Mouse (Mus musculus): ENCODE results near the gene Slc22a6. TPM values are rescaled to one million over a fixed set of nuclear protein-coding genes. Genes with fewer than 3 reads are reported as not detected.

The Slc22a6 gene
- polyA plus RNA-seq, 1 experiment from 2014 or later = not detected

DNA sequence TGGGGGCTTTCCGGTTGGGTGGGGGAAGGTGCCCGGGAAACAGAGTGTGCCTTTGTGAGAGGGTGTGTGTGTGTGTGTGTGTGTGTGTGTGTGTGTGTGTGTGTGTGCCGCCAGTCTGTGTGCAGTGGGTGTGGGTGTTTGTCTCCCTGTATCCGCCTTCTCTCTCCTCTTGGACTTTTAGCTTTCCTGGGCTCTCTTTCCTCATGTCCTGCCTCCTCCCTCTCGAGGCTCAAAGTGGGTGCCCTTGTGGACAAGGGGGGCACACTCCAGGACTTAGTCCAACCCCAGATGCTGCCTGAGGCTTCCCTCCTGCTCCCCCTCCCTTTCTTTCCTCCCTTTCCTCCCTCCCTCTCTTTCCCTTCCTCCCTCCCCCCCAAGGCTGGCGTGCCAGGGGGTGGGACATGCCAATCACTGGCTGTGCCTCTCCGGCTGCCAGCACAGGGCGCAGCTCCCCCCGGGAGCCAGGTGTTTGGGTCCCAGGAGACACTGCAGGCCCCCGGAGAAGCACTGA, 46.1 kb downstream of the Slc22a6 start:
- Histone ChIP-seq H3K36me3 (ENCODE audit: control insufficient read depth, insufficient read depth, low read length) (no peaks in the 10 kb centered on the region), H3K27ac (replicated peaks in 1 of 2; ENCODE audit: control insufficient read depth in 1 of 2, insufficient read depth in 1 of 2, low read depth in 2 of 2, low read length in 2 of 2) (no peak overlapping the region), H3K27me3 (ENCODE audit: control insufficient read depth, insufficient read depth, low read length) (peaks cover 20% of the 10 kb centered on the region), H3K9me3 (ENCODE audit: control insufficient read depth, low read length) (no peaks in the 10 kb centered on the region), H3K9ac (ENCODE audit: low read length) (no peak overlapping the region), H3K4me3 (ENCODE audit: control insufficient read depth in 1 of 2, insufficient read depth in 1 of 2, low read depth in 1 of 2, low read length in 2 of 2) (no peak overlapping the region), H3K4me1 (ENCODE audit: control insufficient read depth in 2 of 2, insufficient read depth in 2 of 2, low read length in 2 of 2) (peaks cover 2 to 8% of the 10 kb centered on the region in 2 experiments), H3K4me2 (ENCODE audit: low read length) (no peak overlapping the region)
- no peak for ATAC-seq (ENCODE audit: insufficient number of reproducible peaks, insufficient read depth, low FRiP score, low read depth)
- 40% methylated on average over 10 of the region's 10 CpGs for WGBS

DNA sequence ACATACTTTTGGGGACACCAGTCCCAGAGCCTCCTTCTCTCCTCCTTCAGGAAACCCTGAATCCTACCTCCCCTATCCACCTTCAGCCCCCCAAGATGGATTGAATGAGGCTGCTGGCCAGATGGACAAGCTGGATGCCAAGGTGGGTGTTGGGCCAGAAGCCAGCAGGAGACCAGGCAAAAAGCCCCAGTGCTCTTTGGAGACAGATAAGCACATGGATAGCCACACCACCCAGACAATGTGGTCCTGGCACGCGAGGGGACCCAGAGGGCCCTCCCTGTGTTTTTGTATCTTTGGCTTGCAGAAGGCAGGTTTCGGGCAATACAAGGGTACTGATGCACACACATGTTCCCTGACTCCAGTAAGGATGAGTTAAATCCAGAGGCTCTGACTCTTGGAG, 47.0 kb downstream of the Slc22a6 start:
- Histone ChIP-seq H3K27me3 (ENCODE audit: control insufficient read depth, insufficient read depth, low read length) (peaks cover 20% of the 10 kb centered on the region), H3K27ac (replicated peaks in 1 of 2; ENCODE audit: control insufficient read depth in 1 of 2, insufficient read depth in 1 of 2, low read depth in 2 of 2, low read length in 2 of 2) (no peak overlapping the region), H3K36me3 (ENCODE audit: control insufficient read depth, insufficient read depth, low read length) (no peaks in the 10 kb centered on the region), H3K4me3 (ENCODE audit: control insufficient read depth in 1 of 2, insufficient read depth in 1 of 2, low read depth in 1 of 2, low read length in 2 of 2) (no peak overlapping the region), H3K4me1 (ENCODE audit: control insufficient read depth in 2 of 2, insufficient read depth in 2 of 2, low read length in 2 of 2) (peaks cover 2 to 8% of the 10 kb centered on the region in 2 experiments), H3K9ac (ENCODE audit: low read length) (no peak overlapping the region), H3K9me3 (ENCODE audit: control insufficient read depth, low read length) (no peaks in the 10 kb centered on the region), H3K4me2 (ENCODE audit: low read length) (no peak overlapping the region)
- ATAC-seq (ENCODE audit: insufficient number of reproducible peaks, insufficient read depth, low FRiP score, low read depth) = no peak
- WGBS = 85% methylated on average over 3 of the region's 3 CpGs

- 76% methylated on average over 5 of the region's 5 CpGs for WGBS
- Histone ChIP-seq H3K9ac (ENCODE audit: low read length) (no peak overlapping the region), H3K27ac (replicated peaks in 1 of 2; ENCODE audit: control insufficient read depth in 1 of 2, insufficient read depth in 1 of 2, low read depth in 2 of 2, low read length in 2 of 2) (no peak overlapping the region), H3K4me3 (ENCODE audit: control insufficient read depth in 1 of 2, insufficient read depth in 1 of 2, low read depth in 1 of 2, low read length in 2 of 2) (no peak overlapping the region), H3K27me3 (ENCODE audit: control insufficient read depth, insufficient read depth, low read length) (peaks cover 18% of the 10 kb centered on the region), H3K4me1 (ENCODE audit: control insufficient read depth in 2 of 2, insufficient read depth in 2 of 2, low read length in 2 of 2) (peaks cover 2 to 8% of the 10 kb centered on the region in 2 experiments), H3K36me3 (ENCODE audit: control insufficient read depth, insufficient read depth, low read length) (no peaks in the 10 kb centered on the region), H3K9me3 (ENCODE audit: control insufficient read depth, low read length) (no peaks in the 10 kb centered on the region), H3K4me2 (ENCODE audit: low read length) (no peak overlapping the region)
- no peak for ATAC-seq (ENCODE audit: insufficient number of reproducible peaks, insufficient read depth, low FRiP score, low read depth)
These were observed 47.9 kb downstream of the Slc22a6 start for GRCm38 (mm10) chr19:8665746-8666145.

GRCm38 (mm10) chr19:8672859-8673258, 55.0 kb downstream of the Slc22a6 start:
- H3K9me3 ChIP-seq (ENCODE audit: control insufficient read depth, low read length) = no peaks in the 10 kb centered on the region
- H3K4me3 ChIP-seq (ENCODE audit: control insufficient read depth in 1 of 2, insufficient read depth in 1 of 2, low read depth in 1 of 2, low read length in 2 of 2) = no peak overlapping the region
- ATAC-seq (ENCODE audit: insufficient number of reproducible peaks, insufficient read depth, low FRiP score, low read depth) = no peak
- H3K4me2 ChIP-seq (ENCODE audit: low read length) = no peak overlapping the region
- H3K4me1 ChIP-seq (ENCODE audit: control insufficient read depth in 2 of 2, insufficient read depth in 2 of 2, low read length in 2 of 2) = peaks cover 0 to 2% of the 10 kb centered on the region in 2 experiments; a peak in 1 of 4 replicates
- H3K27ac ChIP-seq (replicated peaks in 1 of 2; ENCODE audit: control insufficient read depth in 1 of 2, insufficient read depth in 1 of 2, low read depth in 2 of 2, low read length in 2 of 2) = no peak overlapping the region
- H3K27me3 ChIP-seq (ENCODE audit: control insufficient read depth, insufficient read depth, low read length) = no peaks in the 10 kb centered on the region
- H3K9ac ChIP-seq (ENCODE audit: low read length) = no peak overlapping the region
- WGBS = 79% methylated on average over 3 of the region's 3 CpGs
- H3K36me3 ChIP-seq (ENCODE audit: control insufficient read depth, insufficient read depth, low read length) = no peaks in the 10 kb centered on the region

- H3K27ac ChIP-seq (replicated peaks in 1 of 2; ENCODE audit: control insufficient read depth in 1 of 2, insufficient read depth in 1 of 2, low read depth in 2 of 2, low read length in 2 of 2) = no peak overlapping the region
- peaks cover 0 to 2% of the 10 kb centered on the region in 2 experiments; a peak in 1 of 4 replicates for H3K4me1 ChIP-seq (ENCODE audit: control insufficient read depth in 2 of 2, insufficient read depth in 2 of 2, low read length in 2 of 2)
- H3K9ac ChIP-seq (ENCODE audit: low read length) = no peak overlapping the region
- no peak overlapping the region for H3K4me3 ChIP-seq (ENCODE audit: control insufficient read depth in 1 of 2, insufficient read depth in 1 of 2, low read depth in 1 of 2, low read length in 2 of 2)
- no peaks in the 10 kb centered on the region for H3K27me3 ChIP-seq (ENCODE audit: control insufficient read depth, insufficient read depth, low read length)
- 24% methylated on average over 9 of the region's 9 CpGs for WGBS
- ATAC-seq (ENCODE audit: insufficient number of reproducible peaks, insufficient read depth, low FRiP score, low read depth) = no peak
- no peak overlapping the region for H3K4me2 ChIP-seq (ENCODE audit: low read length)
- no peaks in the 10 kb centered on the region for H3K36me3 ChIP-seq (ENCODE audit: control insufficient read depth, insufficient read depth, low read length)
- H3K9me3 ChIP-seq (ENCODE audit: control insufficient read depth, low read length) = no peaks in the 10 kb centered on the region
These were observed 55.7 kb downstream of the Slc22a6 start for GRCm38 (mm10) chr19:8673336-8674063.

Other genes with a start within 250 kb of the Slc22a6 start
- not detected in 2 replicates for gene Slc22a30, start 212.9 kb upstream of the Slc22a6 start, polyA plus RNA-seq (2014; fragmentation: Nextera tagmentation; extraction: Ambion mirVana)
- gene Slc22a8, start 26.8 kb upstream of the Slc22a6 start, polyA plus RNA-seq (2014; fragmentation: Nextera tagmentation; extraction: Ambion mirVana) = not detected in 2 replicates
- gene Chrm1, start 45.8 kb downstream of the Slc22a6 start, polyA plus RNA-seq (2014; fragmentation: Nextera tagmentation; extraction: Ambion mirVana) = 0.12 TPM in 1 of 2 replicates, not detected in the other
- 62.2 and 65.7 TPM in 2 replicates for gene Slc3a2, start 105.3 kb downstream of the Slc22a6 start, polyA plus RNA-seq (2014; fragmentation: Nextera tagmentation; extraction: Ambion mirVana)
- 49.7 and 50.5 TPM in 2 replicates for gene Wdr74, start 117.8 kb downstream of the Slc22a6 start, polyA plus RNA-seq (2014; fragmentation: Nextera tagmentation; extraction: Ambion mirVana)
- gene 1700092M07Rik, start 122.7 kb downstream of the Slc22a6 start, polyA plus RNA-seq (2014; fragmentation: Nextera tagmentation; extraction: Ambion mirVana) = 1.2 TPM in 1 of 2 replicates, not detected in the other
- gene Stx5a, start 123.4 kb downstream of the Slc22a6 start, polyA plus RNA-seq (2014; fragmentation: Nextera tagmentation; extraction: Ambion mirVana) = 81.4 and 83.5 TPM in 2 replicates
- 101 and 105 TPM in 2 replicates for gene Nxf1, start 139.0 kb downstream of the Slc22a6 start, polyA plus RNA-seq (2014; fragmentation: Nextera tagmentation; extraction: Ambion mirVana)
- 167 and 196 TPM in 2 replicates for gene Tmem223, start 153.0 kb downstream of the Slc22a6 start, polyA plus RNA-seq (2014; fragmentation: Nextera tagmentation; extraction: Ambion mirVana)
- 59.0 and 69.7 TPM in 2 replicates for gene Tmem179b, start 156.4 kb downstream of the Slc22a6 start, polyA plus RNA-seq (2014; fragmentation: Nextera tagmentation; extraction: Ambion mirVana)
- gene Taf6l, start 168.4 kb downstream of the Slc22a6 start, polyA plus RNA-seq (2014; fragmentation: Nextera tagmentation; extraction: Ambion mirVana) = 10.8 and 10.9 TPM in 2 replicates
- 128 and 146 TPM in 2 replicates for gene Polr2g, start 180.5 kb downstream of the Slc22a6 start, polyA plus RNA-seq (2014; fragmentation: Nextera tagmentation; extraction: Ambion mirVana)
- 3.0 and 3.2 TPM in 2 replicates for gene Zbtb3, start 184.5 kb downstream of the Slc22a6 start, polyA plus RNA-seq (2014; fragmentation: Nextera tagmentation; extraction: Ambion mirVana)
- gene Ttc9c, start 201.3 kb downstream of the Slc22a6 start, polyA plus RNA-seq (2014; fragmentation: Nextera tagmentation; extraction: Ambion mirVana) = 27.7 and 31.8 TPM in 2 replicates
- 3.9 and 5.0 TPM in 2 replicates for gene Hnrnpul2, start 202.0 kb downstream of the Slc22a6 start, polyA plus RNA-seq (2014; fragmentation: Nextera tagmentation; extraction: Ambion mirVana)
- 0.43 TPM in 1 of 2 replicates, not detected in the other for gene AC129217.1, start 211.7 kb downstream of the Slc22a6 start, polyA plus RNA-seq (2014; fragmentation: Nextera tagmentation; extraction: Ambion mirVana)
- 40.6 and 45.0 TPM in 2 replicates for gene Bscl2, start 219.4 kb downstream of the Slc22a6 start, polyA plus RNA-seq (2014; fragmentation: Nextera tagmentation; extraction: Ambion mirVana)
- 1.0 and 2.3 TPM in 2 replicates for gene Gng3, start 221.2 kb downstream of the Slc22a6 start, polyA plus RNA-seq (2014; fragmentation: Nextera tagmentation; extraction: Ambion mirVana)
- gene Lrrn4cl, start 232.7 kb downstream of the Slc22a6 start, polyA plus RNA-seq (2014; fragmentation: Nextera tagmentation; extraction: Ambion mirVana) = 1.2 and 1.3 TPM in 2 replicates